Mouse (Mus musculus): Measurements from ENCODE around the gene Tex26. TPM values are rescaled to one million over a fixed set of nuclear protein-coding genes. Genes with fewer than 3 reads are reported as not detected.

Tex26 gene
- total RNA-seq (2014; fragmentation: Nextera tagmentation), result not detected in 2 replicates
- 0.98 TPM in 1 of 2 replicates, not detected in the other for total RNA-seq (2017)

- ATAC-seq (replicated peaks; ENCODE audit: poor library complexity, severe bottlenecking), result peak; percentile 87
These were observed at the start of gene Tex26 for GRCm38 (mm10) chr5:149439531-149440179. Gene Tex26 (plus strand): TSS chr5:149439660.

- ATAC-seq (replicated peaks; ENCODE audit: poor library complexity, severe bottlenecking), result peak; percentile 65
These were observed 47.7 kb upstream of the Tex26 start for GRCm38 (mm10) chr5:149391574-149392375.

- no peak for ATAC-seq (replicated peaks; ENCODE audit: poor library complexity, severe bottlenecking)
These were observed 47.0 kb upstream of the Tex26 start for GRCm38 (mm10) chr5:149392420-149392988.

- no peak for ATAC-seq (replicated peaks; ENCODE audit: poor library complexity, severe bottlenecking)
These were observed 37.9 kb upstream of the Tex26 start for GRCm38 (mm10) chr5:149401446-149401975.

- ATAC-seq (replicated peaks; ENCODE audit: poor library complexity, severe bottlenecking), result no peak
These were observed 37.4 kb upstream of the Tex26 start for GRCm38 (mm10) chr5:149402029-149402428.

- no peak for ATAC-seq (replicated peaks; ENCODE audit: poor library complexity, severe bottlenecking)
These were observed 36.1 kb upstream of the Tex26 start for GRCm38 (mm10) chr5:149403386-149403785.

- no peak for ATAC-seq (replicated peaks; ENCODE audit: poor library complexity, severe bottlenecking)
These were observed 34.8 kb upstream of the Tex26 start for GRCm38 (mm10) chr5:149404710-149405109.

- ATAC-seq (replicated peaks; ENCODE audit: poor library complexity, severe bottlenecking), result no peak
These were observed 32.6 kb upstream of the Tex26 start for GRCm38 (mm10) chr5:149406791-149407276.

- ATAC-seq (replicated peaks; ENCODE audit: poor library complexity, severe bottlenecking), result no peak; the same call in 1 of the 2 replicates
These were observed 30.0 kb upstream of the Tex26 start for GRCm38 (mm10) chr5:149409502-149409901.

- ATAC-seq (replicated peaks; ENCODE audit: poor library complexity, severe bottlenecking), result peak; percentile 47
These were observed 27.8 kb upstream of the Tex26 start, which contains the start of gene Medag for GRCm38 (mm10) chr5:149411509-149412193. Gene Medag (plus strand): TSS chr5:149411749.

GRCm38 (mm10) chr5:149412194-149412575, 27.3 kb upstream of the Tex26 start:
- ATAC-seq (replicated peaks; ENCODE audit: poor library complexity, severe bottlenecking), result no peak

- ATAC-seq (replicated peaks; ENCODE audit: poor library complexity, severe bottlenecking), result no peak
These were observed 26.8 kb upstream of the Tex26 start for GRCm38 (mm10) chr5:149412671-149413070.

- ATAC-seq (replicated peaks; ENCODE audit: poor library complexity, severe bottlenecking), result peak; percentile 49
These were observed 24.9 kb upstream of the Tex26 start for GRCm38 (mm10) chr5:149414369-149415167.

- 0 out of 2 replicates have a peak, but pooled peaks have one; percentile 47 for ATAC-seq (replicated peaks; ENCODE audit: poor library complexity, severe bottlenecking)
These were observed 22.1 kb upstream of the Tex26 start for GRCm38 (mm10) chr5:149417381-149417780.

GRCm38 (mm10) chr5:149426525-149426924, 12.9 kb upstream of the Tex26 start:
- ATAC-seq (replicated peaks; ENCODE audit: poor library complexity, severe bottlenecking), result no peak

- no peak for ATAC-seq (replicated peaks; ENCODE audit: poor library complexity, severe bottlenecking)
These were observed 12.0 kb upstream of the Tex26 start for GRCm38 (mm10) chr5:149427277-149428060.

- peak; percentile 95 for ATAC-seq (replicated peaks; ENCODE audit: poor library complexity, severe bottlenecking)
These were observed 11.1 kb upstream of the Tex26 start for GRCm38 (mm10) chr5:149428347-149428746.

- peak; percentile 77 for ATAC-seq (replicated peaks; ENCODE audit: poor library complexity, severe bottlenecking)
These were observed 10.6 kb upstream of the Tex26 start for GRCm38 (mm10) chr5:149428810-149429255.
